ENCODE assay signal across 8 mouse cellular contexts in genomic region chr13:51568911-51569684, GRCm38 (mm10). TPM values are rescaled to one million over a fixed set of nuclear protein-coding genes. Genes with fewer than 3 reads are reported as not detected.
DNase-seq lines count a peak whose midpoint lies in the region; ATAC-seq and TF ChIP-seq lines count a peak whose summit lies in the region.

Gene Shc3 (minus strand): TSS chr13:51569419.

- ATAC-seq in common myeloid progenitor, adult 5-6 weeks (replicated peaks; ENCODE audit: low read depth, poor library complexity, severe bottlenecking): 0 out of 2 replicates have a peak, but pooled peaks have one; percentile 15
- no peak for ATAC-seq in monocyte, adult 5-6 weeks (replicated peaks; ENCODE audit: insufficient number of reproducible peaks, low FRiP score, low TSS enrichment, poor library complexity, severe bottlenecking)

- peak; percentile 43 to 44 for DNase-seq in adrenal gland, adult 18-20 months (ENCODE audit: low spot score in 2 of 2)
- peak; percentile 73 for DNase-seq in gastrocnemius, adult 2 months
- DNase-seq in induced T-regulatory cell, adult 2 months (ENCODE audit: low read depth): peak; percentile 13
- DNase-seq in left cerebral cortex, adult 8-10 months (ENCODE audit: low spot score in 2 of 2): peak; percentile 49 to 88
- peak; percentile 60 to 73 for DNase-seq in lung, postnatal 4 days
- peak; percentile 38 for DNase-seq in skeletal muscle tissue, adult 2 months (ENCODE audit: low read depth, low spot score)

- no peak for TF ChIP-seq CTCF in gastrocnemius, adult 2 months (IDR thresholded peaks at IDR 0.05)

- H3K27ac ChIP-seq in gastrocnemius, adult 2 months: peak within 1 kb of the TSS; percentile 59

- H3K4me3 ChIP-seq in gastrocnemius, adult 2 months: peak within 1 kb of the TSS; percentile 72

- intact Hi-C loops in gastrocnemius, adult 2 months (cut with DNase I): no loop called here

RNA-seq across cellular contexts. Expression of gene Shc3, which starts in this region (rescaled TPM):
- total RNA-seq in adrenal gland, adult 18-20 months (2021): 1 to 10 TPM in 1 of 2 experiments, under 1 TPM in 1; 0.83 to 1.3 TPM
- total RNA-seq in common myeloid progenitor, adult 5-6 weeks (2017): not detected in 2 replicates
- 1 to 10 TPM in 1 of 2 experiments, under 1 TPM in 1; 0.59 to 1.4 TPM for total RNA-seq in gastrocnemius, adult 2 months (2021)
- total RNA-seq in left cerebral cortex, adult 8-10 months (2022): 100 to 1,000 TPM; 153 to 205 (median 182) TPM
- total RNA-seq in monocyte, adult 5-6 weeks (2017): not detected in 3 replicates

Comparison
In these comparisons a context has a peak if more than half of its experiments do, and no peak if none do; other contexts are left out.
1. RNA of gene Shc3 (total RNA-seq): 153 to 205 TPM in left cerebral cortex, adult 8-10 months; 0.59 to 1.4 TPM in gastrocnemius, adult 2 months, 0.83 to 1.3 TPM in adrenal gland, adult 18-20 months, not detected in common myeloid progenitor, adult 5-6 weeks and not detected in monocyte, adult 5-6 weeks; every median in the first group is over 10 times any median in the second.
2. Peak in ATAC-seq in common myeloid progenitor, adult 5-6 weeks; RNA of the gene not detected or under 1 TPM.
3. DNase-seq: peak in every context shown above with its lines; median percentile 73 in gastrocnemius, adult 2 months; 68 in left cerebral cortex, adult 8-10 months; 66 in lung, postnatal 4 days; 44 in adrenal gland, adult 18-20 months; 38 in skeletal muscle tissue, adult 2 months; 13 in induced T-regulatory cell, adult 2 months.